Mouse (Mus musculus): Measurements from ENCODE around the gene Usp22. TPM values are rescaled to one million over a fixed set of nuclear protein-coding genes. Genes with fewer than 3 reads are reported as not detected.
"Not testable (repeated sequence)": the region's sequence is repeated elsewhere in the genome, so short reads cannot be mapped to it uniquely, and the experiment has no call there.

Gene Usp22
- polyA plus RNA-seq, 1 experiment from 2014 or later, result 168 TPM

GRCm38 (mm10) chr11:61150233-61151001 is 24.4 kb downstream of the Usp22 start:
- peaks cover 12% of the 10 kb centered on the region for H3K4me1 ChIP-seq
- H3K27ac ChIP-seq, result no peak overlapping the region
- DNase-seq (ENCODE audit: low spot score), result no peak
- H3K36me3 ChIP-seq, result peaks cover 44% of the 10 kb centered on the region
- no peak overlapping the region for H3K4me3 ChIP-seq
- no peaks in the 10 kb centered on the region for H3K9me3 ChIP-seq (replicated peaks)
- H3K27me3 ChIP-seq (ENCODE audit: low read depth, poor library complexity, severe bottlenecking), result peaks cover 30% of the 10 kb centered on the region
- 72% methylated on average over 6 of the region's 6 CpGs for WGBS

- peaks cover 12% of the 10 kb centered on the region for H3K4me1 ChIP-seq
- 8% methylated on average over 32 of the region's 32 CpGs for WGBS
- H3K27me3 ChIP-seq (ENCODE audit: low read depth, poor library complexity, severe bottlenecking), result peaks cover 30% of the 10 kb centered on the region
- H3K9me3 ChIP-seq (replicated peaks), result no peaks in the 10 kb centered on the region
- peak overlapping the region; percentile 55 for H3K4me3 ChIP-seq
- H3K36me3 ChIP-seq, result peaks cover 13% of the 10 kb centered on the region
- H3K27ac ChIP-seq, result peak overlapping the region; percentile 58
- DNase-seq (ENCODE audit: low spot score), result peak; percentile 53
These were observed 27.6 kb downstream of the Usp22 start for GRCm38 (mm10) chr11:61147300-61147683.

GRCm38 (mm10) chr11:61146645-61147299 is 28.1 kb downstream of the Usp22 start:
- Histone ChIP-seq H3K36me3 (peaks cover 7% of the 10 kb centered on the region), H3K4me1 (peaks cover 12% of the 10 kb centered on the region), H3K9me3 (replicated peaks) (no peaks in the 10 kb centered on the region), H3K27me3 (ENCODE audit: low read depth, poor library complexity, severe bottlenecking) (peaks cover 30% of the 10 kb centered on the region), H3K4me3 (peak overlapping the region; percentile 55), H3K27ac (peak overlapping the region; percentile 58)
- peak; percentile 67 for DNase-seq (ENCODE audit: low spot score)
- 16% methylated on average over 20 of the region's 20 CpGs for whole genome bisulfite sequencing

- H3K4me1 ChIP-seq, result peaks cover 12% of the 10 kb centered on the region
- no peaks in the 10 kb centered on the region for H3K36me3 ChIP-seq
- H3K27ac ChIP-seq, result no peak overlapping the region
- WGBS, result 80% methylated on average over 8 of the region's 8 CpGs
- H3K9me3 ChIP-seq (replicated peaks), result no peaks in the 10 kb centered on the region
- DNase-seq (ENCODE audit: low spot score), result no peak
- H3K27me3 ChIP-seq (ENCODE audit: low read depth, poor library complexity, severe bottlenecking), result peaks cover 33% of the 10 kb centered on the region
- no peak overlapping the region for H3K4me3 ChIP-seq
These were observed 29.3 kb downstream of the Usp22 start for GRCm38 (mm10) chr11:61145551-61145950.

- Histone ChIP-seq H3K27ac (no peak overlapping the region), H3K4me3 (no peak overlapping the region), H3K36me3 (no peaks in the 10 kb centered on the region), H3K27me3 (ENCODE audit: low read depth, poor library complexity, severe bottlenecking) (peaks cover 31% of the 10 kb centered on the region), H3K9me3 (replicated peaks) (no peaks in the 10 kb centered on the region), H3K4me1 (peaks cover 12% of the 10 kb centered on the region)
- WGBS, result 78% methylated on average over 7 of the region's 7 CpGs
- DNase-seq (ENCODE audit: low spot score), result no peak
These were observed 31.0 kb downstream of the Usp22 start for GRCm38 (mm10) chr11:61143564-61144469.

GRCm38 (mm10) chr11:61142941-61143530 is 31.8 kb downstream of the Usp22 start:
- Histone ChIP-seq H3K27ac (no peak overlapping the region), H3K27me3 (ENCODE audit: low read depth, poor library complexity, severe bottlenecking) (peaks cover 24% of the 10 kb centered on the region), H3K36me3 (no peaks in the 10 kb centered on the region), H3K9me3 (replicated peaks) (no peaks in the 10 kb centered on the region), H3K4me3 (no peak overlapping the region), H3K4me1 (peaks cover 12% of the 10 kb centered on the region)
- WGBS, result 55% methylated on average over 6 of the region's 6 CpGs
- no peak for DNase-seq (ENCODE audit: low spot score)

- Histone ChIP-seq H3K36me3 (no peaks in the 10 kb centered on the region), H3K4me1 (peaks cover 8% of the 10 kb centered on the region), H3K27me3 (ENCODE audit: low read depth, poor library complexity, severe bottlenecking) (peaks cover 16% of the 10 kb centered on the region), H3K4me3 (no peak overlapping the region), H3K9me3 (replicated peaks) (no peaks in the 10 kb centered on the region), H3K27ac (no peak overlapping the region)
- DNase-seq (ENCODE audit: low spot score), result no peak
- WGBS, result 76% methylated on average over 3 of the region's 3 CpGs
These were observed 32.6 kb downstream of the Usp22 start for GRCm38 (mm10) chr11:61142262-61142661.

- Histone ChIP-seq H3K9me3 (replicated peaks) (no peaks in the 10 kb centered on the region), H3K27me3 (ENCODE audit: low read depth, poor library complexity, severe bottlenecking) (peaks cover 10% of the 10 kb centered on the region), H3K27ac (no peak overlapping the region), H3K4me3 (no peak overlapping the region), H3K36me3 (no peaks in the 10 kb centered on the region), H3K4me1 (peaks cover 2% of the 10 kb centered on the region)
- 89% methylated on average over 2 of the region's 2 CpGs for WGBS
- DNase-seq (ENCODE audit: low spot score), result no peak
These were observed 33.2 kb downstream of the Usp22 start for GRCm38 (mm10) chr11:61141693-61142092.

GRCm38 (mm10) chr11:61132943-61133342 is 41.9 kb downstream of the Usp22 start:
- Histone ChIP-seq H3K4me3 (no peak overlapping the region), H3K9me3 (replicated peaks) (no peaks in the 10 kb centered on the region), H3K4me1 (no peaks in the 10 kb centered on the region), H3K36me3 (no peaks in the 10 kb centered on the region), H3K27me3 (ENCODE audit: low read depth, poor library complexity, severe bottlenecking) (no peaks in the 10 kb centered on the region), H3K27ac (no peak overlapping the region)
- 80% methylated on average over 2 of the region's 2 CpGs for whole genome bisulfite sequencing
- no peak for DNase-seq (ENCODE audit: low spot score)

- 98% methylated on average over 4 of the region's 4 CpGs for whole genome bisulfite sequencing
- H3K4me1 ChIP-seq; H3K9me3 ChIP-seq (replicated peaks); DNase-seq (ENCODE audit: low spot score); H3K27me3 ChIP-seq (ENCODE audit: low read depth, poor library complexity, severe bottlenecking); H3K27ac ChIP-seq; H3K4me3 ChIP-seq; H3K36me3 ChIP-seq: not testable (repeated sequence)
These were observed 44.2 kb downstream of the Usp22 start for GRCm38 (mm10) chr11:61130646-61131045.

GRCm38 (mm10) chr11:61129305-61129704 is 45.5 kb downstream of the Usp22 start:
- Histone ChIP-seq H3K9me3 (replicated peaks) (no peaks in the 10 kb centered on the region), H3K4me3 (no peak overlapping the region), H3K27ac (no peak overlapping the region), H3K36me3 (no peaks in the 10 kb centered on the region), H3K27me3 (ENCODE audit: low read depth, poor library complexity, severe bottlenecking) (no peaks in the 10 kb centered on the region), H3K4me1 (no peaks in the 10 kb centered on the region)
- WGBS, result 46% methylated on average over 10 of the region's 10 CpGs
- DNase-seq (ENCODE audit: low spot score), result no peak

- Histone ChIP-seq H3K27me3 (ENCODE audit: low read depth, poor library complexity, severe bottlenecking) (no peaks in the 10 kb centered on the region), H3K4me3 (no peak overlapping the region), H3K27ac (no peak overlapping the region), H3K36me3 (no peaks in the 10 kb centered on the region), H3K9me3 (replicated peaks) (no peaks in the 10 kb centered on the region), H3K4me1 (no peaks in the 10 kb centered on the region)
- no peak for DNase-seq (ENCODE audit: low spot score)
- WGBS, result 87% methylated on average over 8 of the region's 8 CpGs
These were observed 47.3 kb downstream of the Usp22 start for GRCm38 (mm10) chr11:61127421-61128055.

Data from limb, embryonic 10.5 days (tissue).